Mouse (Mus musculus): ENCODE results near the gene Efcab14.

- no peak for TF ChIP-seq POLR2A (IDR thresholded peaks at IDR 0.05; ENCODE audit: low read depth, low read length)
- TF ChIP-seq CTCF (conservative IDR thresholded peaks at IDR 0.05; ENCODE audit: insufficient read depth, insufficient read length, low read depth, low read length) = no peak
Observed at GRCm38 (mm10) chr4:115780269-115780668, 42.7 kb downstream of the Efcab14 start.

All from kidney, adult 2 months (tissue).